Mouse (Mus musculus) layer of hippocampus, adult 2 months (tissue): ENCODE results near the gene Zc3hc1. TPM values are rescaled to one million over a fixed set of nuclear protein-coding genes. Genes with fewer than 3 reads are reported as not detected.

Experiments
- DNase-seq, 2 experiments: peaks; one replicate each; pipeline ENCODE4 v3.0.0; 2022; ENCODE audit warnings: low spot score in 2 of 2
- H3K27ac ChIP-seq: fragments of 200-600 bp; 2 replicates; pipeline ENCODE4 v1.8.1; 2022
- H3K4me3 ChIP-seq: fragments of 200-600 bp; 2 replicates; pipeline ENCODE4 v1.8.1; 2022; ENCODE audit warnings: mild to moderate bottlenecking
- CTCF ChIP-seq: fragments of 200-600 bp; conservative IDR thresholded peaks from 2 replicates; pipeline ENCODE4 v1.8.1; 2022; ENCODE audit warnings: antibody characterized with exemption, mild to moderate bottlenecking, moderate library complexity
- total RNA-seq, 2 experiments: library from RNA; stranded (reverse); gene quantifications; 2 replicates each; pipeline ENCODE4 v1.2.3; 2021

Zc3hc1 gene
- total RNA-seq, 2 experiments from 2014 or later: 23.7 to 25.1 TPM

DNA sequence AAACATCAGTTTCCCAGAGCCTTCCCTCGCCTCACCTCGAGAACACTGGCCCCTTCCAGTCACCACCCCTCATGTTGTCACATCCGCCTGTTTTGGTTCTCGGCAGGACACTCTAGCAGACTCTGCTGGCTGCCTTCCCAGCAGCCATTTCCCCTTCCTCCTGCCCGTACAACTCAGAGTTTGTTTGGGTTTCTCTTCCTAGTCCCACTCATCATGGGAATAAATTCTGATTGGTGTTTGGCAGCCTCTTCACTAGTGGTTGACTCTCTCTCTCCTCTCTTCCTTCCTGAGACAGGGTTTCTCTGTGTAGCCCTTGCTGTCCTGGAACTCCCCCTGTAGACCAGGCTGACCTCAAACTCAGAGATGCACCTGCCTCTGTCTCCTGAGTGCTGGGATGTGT lies 53.9 kb downstream of the Zc3hc1 start:
- H3K4me3 ChIP-seq: no peak overlapping the region
- no peak for DNase-seq
- no peak for TF ChIP-seq CTCF
- no peak overlapping the region for H3K27ac ChIP-seq

DNA sequence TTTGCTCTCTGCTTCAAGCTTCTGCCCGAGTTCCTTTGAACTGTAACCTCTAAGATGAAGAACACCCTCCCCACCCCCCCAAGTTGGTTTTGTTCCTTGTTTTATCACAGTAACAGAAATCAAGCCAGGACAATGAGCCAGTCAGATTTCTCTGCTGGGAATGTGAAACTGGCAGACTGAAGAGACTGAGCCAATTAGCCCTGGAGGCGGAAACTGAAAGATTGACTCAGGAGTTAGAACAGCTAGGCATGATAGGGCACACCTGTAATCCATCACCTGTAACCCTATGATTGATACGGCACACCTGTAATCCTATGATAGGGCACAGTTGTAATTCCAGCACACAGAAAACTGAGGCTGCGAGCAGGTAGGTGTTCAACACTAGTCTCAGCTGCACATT lies 58.6 kb downstream of the Zc3hc1 start:
- no peak for DNase-seq
- Histone ChIP-seq H3K27ac (no peak overlapping the region), H3K4me3 (no peak overlapping the region)
- no peak for TF ChIP-seq CTCF

DNA sequence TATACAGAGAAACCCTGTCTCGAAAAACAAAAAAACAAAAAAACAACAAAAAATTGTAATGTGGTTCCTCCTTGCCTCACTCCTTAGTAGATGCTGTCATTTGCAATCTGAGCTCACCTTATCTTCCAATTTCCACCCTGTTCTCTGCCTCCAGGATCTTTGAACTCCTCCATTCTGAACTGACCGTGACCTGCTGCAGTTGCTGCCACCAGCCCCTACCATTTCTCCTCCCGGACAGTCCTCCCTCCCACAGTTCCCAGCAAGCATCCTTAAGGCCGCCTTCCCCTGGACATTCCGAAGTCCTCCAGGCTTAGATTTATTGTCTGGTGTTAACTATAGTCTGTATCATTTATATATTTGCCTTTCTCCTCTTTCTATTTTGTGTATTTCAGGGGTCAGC lies 60.1 kb downstream of the Zc3hc1 start:
- Histone ChIP-seq H3K27ac (no peak overlapping the region), H3K4me3 (no peak overlapping the region)
- no peak for TF ChIP-seq CTCF
- no peak for DNase-seq

DNA sequence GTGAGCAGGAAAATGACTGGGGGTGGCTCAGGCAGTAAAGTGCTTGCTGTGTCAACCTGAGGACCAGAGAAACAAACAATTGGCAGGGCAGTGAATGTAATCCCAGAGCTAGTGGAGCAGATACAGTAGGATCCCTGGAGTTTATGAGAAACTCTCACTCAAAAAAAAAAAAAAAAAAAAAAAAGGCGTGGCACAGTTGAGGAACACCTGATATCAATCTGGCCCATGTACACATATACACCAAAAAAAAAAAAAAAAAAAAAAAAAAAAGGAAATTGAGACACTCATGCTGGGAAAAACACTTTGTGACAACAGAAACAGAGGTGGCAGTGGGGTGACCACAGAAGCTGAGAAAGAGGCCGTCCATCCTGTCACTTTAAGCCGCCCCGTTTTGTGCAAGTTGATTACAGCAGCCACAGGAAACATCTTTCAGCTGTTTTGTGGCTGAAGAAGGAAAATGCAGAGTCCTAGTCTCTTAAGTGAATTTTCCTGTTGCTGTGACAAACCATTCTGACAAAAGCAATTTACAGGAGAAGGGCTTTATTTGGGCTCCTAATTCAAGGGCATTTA lies 64.8 kb downstream of the Zc3hc1 start:
- DNase-seq: no peak
- Histone ChIP-seq H3K4me3 (no peak overlapping the region), H3K27ac (no peak overlapping the region)
- TF ChIP-seq CTCF: no peak

- Histone ChIP-seq H3K27ac (no peak overlapping the region), H3K4me3 (no peak overlapping the region)
- DNase-seq: no peak
- no peak for TF ChIP-seq CTCF
Measured at GRCm38 (mm10) chr6:30321002-30321401, 69.8 kb downstream of the Zc3hc1 start.

DNA sequence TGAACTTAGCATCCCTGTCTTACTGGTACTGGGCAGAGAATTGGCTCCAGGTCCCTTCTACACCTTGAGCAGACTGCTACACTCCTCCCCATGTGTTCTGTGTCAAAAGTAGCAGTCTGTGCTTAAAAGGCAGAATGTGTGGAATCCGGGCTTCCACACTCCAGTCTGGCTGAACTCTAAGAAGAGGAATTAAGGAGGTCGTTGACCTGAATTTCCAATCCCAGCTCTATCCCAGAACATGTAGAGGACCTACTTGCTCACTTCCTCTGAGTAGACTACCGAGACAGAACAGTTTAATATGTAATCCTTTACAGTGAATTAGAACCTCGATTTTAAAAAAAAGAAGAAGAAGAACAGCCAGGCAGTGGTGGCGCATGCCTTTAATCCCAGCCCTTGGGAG lies 71.6 kb downstream of the Zc3hc1 start:
- DNase-seq: no peak
- Histone ChIP-seq H3K4me3 (no peak overlapping the region), H3K27ac (no peak overlapping the region)
- no peak for TF ChIP-seq CTCF

Other genes starting within 250 kb of the Zc3hc1 start
- 10 to 100 TPM; 87.9 to 88.1 TPM for gene Ube2h, start 86.5 kb downstream of the Zc3hc1 start, total RNA-seq
- 10 to 100 TPM; 88.8 to 96.1 TPM for gene Klhdc10, start 10.8 kb upstream of the Zc3hc1 start, total RNA-seq
- 10 to 100 TPM; 19.5 to 23.0 TPM for gene Tmem209, start 118.8 kb upstream of the Zc3hc1 start, total RNA-seq
- gene Ssmem1, start 118.8 kb upstream of the Zc3hc1 start, total RNA-seq: 1 to 10 TPM in 1 of 2 experiments, under 1 TPM in 1; 0.32 to 1.3 TPM
- gene Cpa2, start 150.6 kb upstream of the Zc3hc1 start, total RNA-seq: under 1 TPM in 1 of 2 experiments, not detected in 1; 0.64 TPM
- gene Cpa4, start 177.3 kb upstream of the Zc3hc1 start, total RNA-seq: not detected
- gene Cpa5, start 220.0 kb upstream of the Zc3hc1 start, total RNA-seq: not detected
- not detected for gene Cpa1, start 248.2 kb upstream of the Zc3hc1 start, total RNA-seq